Mouse (Mus musculus) adrenal gland, postnatal 14 days (tissue): Measurements from ENCODE around the gene Plod1. TPM values are rescaled to one million over a fixed set of nuclear protein-coding genes. Genes with fewer than 3 reads are reported as not detected.

ENCODE experiments used
- DNase-seq: peaks from one replicate; pipeline ENCODE4 v3.0.0; 2021; ENCODE audit warnings: mixed read lengths
- total RNA-seq: library from RNA; stranded (reverse); gene quantifications from 2 replicates; pipeline ENCODE4 v1.2.3, GENCODE M21; 2021

Gene Plod1
- total RNA-seq, 1 experiment from 2014 or later = 43.7 TPM

GRCm38 (mm10) chr4:147895815-147896330 is 40.7 kb downstream of the Plod1 start:
- no peak for DNase-seq

- peak; percentile 26 for DNase-seq
These were observed 46.2 kb downstream of the Plod1 start for GRCm38 (mm10) chr4:147890341-147890740.

GRCm38 (mm10) chr4:147888237-147888636 is 48.3 kb downstream of the Plod1 start:
- DNase-seq = no peak

- DNase-seq = no peak
These were observed 49.3 kb downstream of the Plod1 start for GRCm38 (mm10) chr4:147887277-147887676.

GRCm38 (mm10) chr4:147886158-147886557 is 50.4 kb downstream of the Plod1 start:
- DNase-seq = no peak

GRCm38 (mm10) chr4:147884138-147884537 is 52.4 kb downstream of the Plod1 start:
- peak; percentile 47 for DNase-seq

- DNase-seq = no peak
These were observed 53.5 kb downstream of the Plod1 start for GRCm38 (mm10) chr4:147883041-147883440.

GRCm38 (mm10) chr4:147881792-147882191 is 54.8 kb downstream of the Plod1 start:
- DNase-seq = no peak

- no peak for DNase-seq
These were observed 56.7 kb downstream of the Plod1 start for GRCm38 (mm10) chr4:147879865-147880264.

GRCm38 (mm10) chr4:147879456-147879855 is 57.1 kb downstream of the Plod1 start:
- DNase-seq = no peak

- DNase-seq = no peak
These were observed 58.0 kb downstream of the Plod1 start for GRCm38 (mm10) chr4:147878537-147878936.

- DNase-seq = peak; percentile 4
These were observed 60.6 kb downstream of the Plod1 start for GRCm38 (mm10) chr4:147875852-147876575.

- DNase-seq = peak; percentile 23
These were observed 67.3 kb downstream of the Plod1 start for GRCm38 (mm10) chr4:147869238-147869637.

GRCm38 (mm10) chr4:147868450-147869031 is 68.0 kb downstream of the Plod1 start, which contains the start of the genes Miip and Fv1:
Miip (minus strand) TSS chr4:147868816.
Fv1 (plus strand) TSS chr4:147868979.
- peak; percentile 97 for DNase-seq

- no peak for DNase-seq
These were observed 68.8 kb downstream of the Plod1 start for GRCm38 (mm10) chr4:147867563-147868449.

GRCm38 (mm10) chr4:147866793-147867192 is 69.8 kb downstream of the Plod1 start:
- DNase-seq = peak; percentile 30

- DNase-seq = no peak
These were observed 70.5 kb downstream of the Plod1 start for GRCm38 (mm10) chr4:147866056-147866455.

- DNase-seq = no peak
These were observed 70.9 kb downstream of the Plod1 start for GRCm38 (mm10) chr4:147865651-147866050.

GRCm38 (mm10) chr4:147862051-147862450 is 74.5 kb downstream of the Plod1 start:
- DNase-seq = no peak
